Mouse (Mus musculus): ENCODE measurements around the gene Olfr180.

Olfr180 gene

GRCm38 (mm10) chr16:58929292-58929691 is at the start of gene Olfr180:
Olfr180 (minus strand) TSS chr16:58929392.
- DNase-seq (ENCODE audit: low read depth, low spot score): no peak

GRCm38 (mm10) chr16:58928655-58929054 is 537 bp downstream of the Olfr180 start, which contains the start of gene Olfr181:
Olfr181 (minus strand) TSS chr16:58928755.
- no peak for DNase-seq (ENCODE audit: low read depth, low spot score)

GRCm38 (mm10) chr16:58891963-58892362 is 37.2 kb downstream of the Olfr180 start, which contains the start of gene Olfr178:
Olfr178 (minus strand) TSS chr16:58892063.
- no peak for DNase-seq (ENCODE audit: low read depth, low spot score)

- DNase-seq (ENCODE audit: low read depth, low spot score): no peak
These were observed 44.8 kb downstream of the Olfr180 start for GRCm38 (mm10) chr16:58884416-58884815.

- DNase-seq (ENCODE audit: low read depth, low spot score): no peak
These were observed 54.5 kb downstream of the Olfr180 start, which contains the start of gene Olfr177 for GRCm38 (mm10) chr16:58874668-58875067. Olfr177 (minus strand) TSS chr16:58874768.
